Comparison of ENCODE assay signal across 10 mouse cellular contexts in genomic region chr17:73194146-73194545, GRCm38 (mm10).
"Had no signal": no experiment of that assay in that cellular context is flagged by ENCODE, and none has a peak within 500 bp of the region (broad histone marks: within the 10 kb centered on the region; RNA-seq: fewer than 3 reads in every experiment).

No protein-coding gene starts in this region.

- H3K27ac ChIP-seq: kidney, postnatal 0 days; limb, embryonic 13.5 days; liver, embryonic 14.5 days; midbrain, embryonic 10.5 days; stomach, embryonic 15.5 days had no signal

- H3K4me3 ChIP-seq: limb, embryonic 13.5 days; midbrain, embryonic 10.5 days; stomach, embryonic 15.5 days had no signal

- ATAC-seq: midbrain, embryonic 16.5 days had no signal

- H3K4me2 ChIP-seq: limb, embryonic 13.5 days; stomach, embryonic 15.5 days had no signal

- DNase-seq: kidney, adult 8-10 months; left cerebral cortex, postnatal 4 days; thymus, adult 2 months; thymus, postnatal 25 days had no signal

- H3K9me3 ChIP-seq: limb, embryonic 13.5 days; midbrain, embryonic 10.5 days; stomach, embryonic 15.5 days had no signal

- H3K9ac ChIP-seq: limb, embryonic 13.5 days; liver, embryonic 14.5 days; stomach, embryonic 15.5 days had no signal

- H3K4me1 ChIP-seq: limb, embryonic 13.5 days; midbrain, embryonic 10.5 days; stomach, embryonic 15.5 days had no signal

- H3K27me3 ChIP-seq: limb, embryonic 13.5 days; stomach, embryonic 15.5 days had no signal
